Mouse (Mus musculus): Measurements from ENCODE around the gene Cdca4. TPM values are rescaled to one million over a fixed set of nuclear protein-coding genes. Genes with fewer than 3 reads are reported as not detected.
"Not testable (repeated sequence)": the region's sequence is repeated elsewhere in the genome, so short reads cannot be mapped to it uniquely, and the experiment has no call there.

Cdca4 gene
- polyA plus RNA-seq, 1 experiment from 2014 or later, result 56.6 TPM

GRCm38 (mm10) chr12:112853050-112853729, 24.0 kb upstream of the Cdca4 start:
- ATAC-seq (replicated peaks; ENCODE audit: low FRiP score, low read depth), result no peak
- H3K9me3 ChIP-seq (replicated peaks; ENCODE audit: low read length), result no peaks in the 10 kb centered on the region
- no peak for TF ChIP-seq CTCF (IDR thresholded peaks at IDR 0.05; ENCODE audit: low read depth)

DNA sequence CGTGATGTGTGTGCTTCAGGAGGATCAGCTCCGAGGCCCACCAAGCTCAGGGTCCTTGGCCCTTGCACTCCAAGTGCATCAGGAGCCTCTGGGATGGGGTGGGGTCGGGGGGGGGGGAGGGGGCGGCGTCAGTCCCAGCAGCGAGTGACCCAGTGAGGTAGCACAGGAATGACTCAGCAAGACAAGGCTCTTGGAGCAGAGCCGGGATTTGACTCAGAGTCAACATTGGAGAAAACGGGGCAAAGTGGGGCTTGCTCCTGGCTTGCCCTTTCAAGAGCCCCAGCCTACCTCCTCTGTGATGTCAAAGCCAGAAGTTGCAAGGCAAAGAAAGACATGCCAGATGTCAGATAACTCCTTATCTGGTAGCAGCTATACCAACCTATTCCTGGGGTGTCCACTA, 21.9 kb upstream of the Cdca4 start:
- H3K4me3 ChIP-seq (replicated peaks; ENCODE audit: low read depth, low read length), result no peak overlapping the region
- DNase-seq (ENCODE audit: low spot score) (no peak), ATAC-seq (replicated peaks; ENCODE audit: low FRiP score, low read depth) (no peak)
- H3K27me3 ChIP-seq (ENCODE audit: insufficient read depth, low read length), result no peaks in the 10 kb centered on the region
- no peaks in the 10 kb centered on the region for H3K36me3 ChIP-seq (ENCODE audit: insufficient read depth, low read length)
- no peaks in the 10 kb centered on the region for H3K9me3 ChIP-seq (replicated peaks; ENCODE audit: low read length)
- H3K4me2 ChIP-seq (ENCODE audit: low read length), result no peak overlapping the region
- no peaks in the 10 kb centered on the region for H3K4me1 ChIP-seq (replicated peaks; ENCODE audit: insufficient read depth, low read length)
- no peak for TF ChIP-seq CTCF (IDR thresholded peaks at IDR 0.05; ENCODE audit: low read depth)
- 33% methylated on average over 8 of the region's 8 CpGs for WGBS
- H3K27ac ChIP-seq, result no peak overlapping the region
- no peak overlapping the region for H3K9ac ChIP-seq (ENCODE audit: low read depth, low read length)

More at GRCm38 (mm10) chr12:112853050-112853729, 24.0 kb upstream of the Cdca4 start:
- Histone ChIP-seq H3K4me1 (replicated peaks; ENCODE audit: insufficient read depth, low read length) (no peaks in the 10 kb centered on the region), H3K4me2 (ENCODE audit: low read length) (no peak overlapping the region), H3K27ac (no peak overlapping the region), H3K27me3 (ENCODE audit: insufficient read depth, low read length) (no peaks in the 10 kb centered on the region), H3K9ac (ENCODE audit: low read depth, low read length) (no peak overlapping the region), H3K4me3 (replicated peaks; ENCODE audit: low read depth, low read length) (no peak overlapping the region), H3K36me3 (ENCODE audit: insufficient read depth, low read length) (no peaks in the 10 kb centered on the region)
- WGBS, result 55% methylated on average over 11 of the region's 11 CpGs
- no peak for DNase-seq (ENCODE audit: low spot score)

- 71% methylated on average over 9 of the region's 9 CpGs for WGBS
- Histone ChIP-seq H3K4me3 (replicated peaks; ENCODE audit: low read depth, low read length) (no peak overlapping the region), H3K9ac (ENCODE audit: low read depth, low read length) (no peak overlapping the region), H3K27me3 (ENCODE audit: insufficient read depth, low read length) (no peaks in the 10 kb centered on the region), H3K4me2 (ENCODE audit: low read length) (no peak overlapping the region), H3K27ac (no peak overlapping the region), H3K36me3 (ENCODE audit: insufficient read depth, low read length) (no peaks in the 10 kb centered on the region), H3K9me3 (replicated peaks; ENCODE audit: low read length) (no peaks in the 10 kb centered on the region), H3K4me1 (replicated peaks; ENCODE audit: insufficient read depth, low read length) (no peaks in the 10 kb centered on the region)
- ATAC-seq (replicated peaks; ENCODE audit: low FRiP score, low read depth) (no peak), DNase-seq (ENCODE audit: low spot score) (no peak)
- TF ChIP-seq CTCF (IDR thresholded peaks at IDR 0.05; ENCODE audit: low read depth), result no peak
Measured at GRCm38 (mm10) chr12:112850344-112850743, 21.1 kb upstream of the Cdca4 start.

- Histone ChIP-seq H3K9ac (ENCODE audit: low read depth, low read length) (no peak overlapping the region), H3K36me3 (ENCODE audit: insufficient read depth, low read length) (no peaks in the 10 kb centered on the region), H3K4me3 (replicated peaks; ENCODE audit: low read depth, low read length) (no peak overlapping the region), H3K27me3 (ENCODE audit: insufficient read depth, low read length) (no peaks in the 10 kb centered on the region), H3K4me2 (ENCODE audit: low read length) (no peak overlapping the region), H3K27ac (no peak overlapping the region), H3K9me3 (replicated peaks; ENCODE audit: low read length) (no peaks in the 10 kb centered on the region), H3K4me1 (replicated peaks; ENCODE audit: insufficient read depth, low read length) (no peaks in the 10 kb centered on the region)
- peak; percentile 47 for TF ChIP-seq CTCF (IDR thresholded peaks at IDR 0.05; ENCODE audit: low read depth)
- 73% methylated on average over 11 of the region's 11 CpGs for WGBS
- DNase-seq (ENCODE audit: low spot score), result peak; percentile 35
- peak; percentile 48; the same call in 1 of the 2 replicates for ATAC-seq (replicated peaks; ENCODE audit: low FRiP score, low read depth)
Measured at GRCm38 (mm10) chr12:112849235-112850022, 20.2 kb upstream of the Cdca4 start.

- Histone ChIP-seq H3K36me3 (ENCODE audit: insufficient read depth, low read length) (no peaks in the 10 kb centered on the region), H3K4me1 (replicated peaks; ENCODE audit: insufficient read depth, low read length) (no peaks in the 10 kb centered on the region), H3K27ac (no peak overlapping the region), H3K9me3 (replicated peaks; ENCODE audit: low read length) (no peaks in the 10 kb centered on the region), H3K4me2 (ENCODE audit: low read length) (no peak overlapping the region), H3K27me3 (ENCODE audit: insufficient read depth, low read length) (no peaks in the 10 kb centered on the region), H3K4me3 (replicated peaks; ENCODE audit: low read depth, low read length) (no peak overlapping the region), H3K9ac (ENCODE audit: low read depth, low read length) (no peak overlapping the region)
- DNase-seq (ENCODE audit: low spot score), result no peak
- 100% methylated on average over 2 of the region's 2 CpGs for WGBS
- no peak for ATAC-seq (replicated peaks; ENCODE audit: low FRiP score, low read depth)
- TF ChIP-seq CTCF (IDR thresholded peaks at IDR 0.05; ENCODE audit: low read depth), result no peak
Measured at GRCm38 (mm10) chr12:112847880-112848279, 18.7 kb upstream of the Cdca4 start.

DNA sequence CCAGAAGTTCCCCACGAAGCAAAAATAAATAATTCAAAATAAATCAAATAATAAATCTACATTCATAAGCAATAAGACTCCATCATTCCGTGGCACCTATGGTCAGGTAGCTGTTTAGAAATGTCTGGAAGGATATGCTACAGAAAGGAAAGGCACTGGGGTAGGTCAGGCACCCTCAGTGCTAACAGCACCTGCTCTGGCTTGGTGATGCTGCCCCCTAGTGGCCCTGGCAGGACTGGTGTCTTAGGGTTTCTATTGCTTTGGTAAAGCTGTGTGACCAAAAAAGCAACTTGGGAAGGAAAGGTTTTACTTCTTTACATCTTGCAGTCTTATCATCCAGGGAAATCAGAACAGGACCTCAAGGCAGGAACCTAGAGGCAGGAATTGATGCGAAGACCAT, 14.6 kb upstream of the Cdca4 start:
- peak; percentile 99 for TF ChIP-seq CTCF (IDR thresholded peaks at IDR 0.05; ENCODE audit: low read depth)
- Histone ChIP-seq H3K4me2 (ENCODE audit: low read length) (no peak overlapping the region), H3K9ac (ENCODE audit: low read depth, low read length) (no peak overlapping the region), H3K9me3 (replicated peaks; ENCODE audit: low read length) (no peaks in the 10 kb centered on the region), H3K27me3 (ENCODE audit: insufficient read depth, low read length) (no peaks in the 10 kb centered on the region), H3K36me3 (ENCODE audit: insufficient read depth, low read length) (no peaks in the 10 kb centered on the region), H3K4me3 (replicated peaks; ENCODE audit: low read depth, low read length) (no peak overlapping the region), H3K4me1 (replicated peaks; ENCODE audit: insufficient read depth, low read length) (no peaks in the 10 kb centered on the region), H3K27ac (no peak overlapping the region)
- ATAC-seq (replicated peaks; ENCODE audit: low FRiP score, low read depth) (peak; percentile 89), DNase-seq (ENCODE audit: low spot score) (peak; percentile 81)
- WGBS, result 14% methylated on average over 3 of the region's 3 CpGs

- H3K36me3 ChIP-seq (ENCODE audit: insufficient read depth, low read length); H3K27ac ChIP-seq; H3K4me2 ChIP-seq (ENCODE audit: low read length); DNase-seq (ENCODE audit: low spot score); H3K9ac ChIP-seq (ENCODE audit: low read depth, low read length); ATAC-seq (replicated peaks; ENCODE audit: low FRiP score, low read depth); H3K4me1 ChIP-seq (replicated peaks; ENCODE audit: insufficient read depth, low read length); H3K27me3 ChIP-seq (ENCODE audit: insufficient read depth, low read length); H3K9me3 ChIP-seq (replicated peaks; ENCODE audit: low read length); H3K4me3 ChIP-seq (replicated peaks; ENCODE audit: low read depth, low read length): not testable (repeated sequence)
- 52% methylated on average over 2 of the region's 2 CpGs for WGBS
Measured at GRCm38 (mm10) chr12:112842128-112842527, 12.9 kb upstream of the Cdca4 start.

- 65% methylated on average over 4 of the region's 4 CpGs for WGBS
Measured at GRCm38 (mm10) chr12:112841338-112841892, 12.2 kb upstream of the Cdca4 start.

More at GRCm38 (mm10) chr12:112841338-112841892, 12.2 kb upstream of the Cdca4 start:
- not testable (repeated sequence) for H3K36me3 ChIP-seq (ENCODE audit: insufficient read depth, low read length); ATAC-seq (replicated peaks; ENCODE audit: low FRiP score, low read depth); H3K4me2 ChIP-seq (ENCODE audit: low read length); DNase-seq (ENCODE audit: low spot score); H3K9ac ChIP-seq (ENCODE audit: low read depth, low read length); H3K27me3 ChIP-seq (ENCODE audit: insufficient read depth, low read length); H3K4me3 ChIP-seq (replicated peaks; ENCODE audit: low read depth, low read length); H3K4me1 ChIP-seq (replicated peaks; ENCODE audit: insufficient read depth, low read length); H3K9me3 ChIP-seq (replicated peaks; ENCODE audit: low read length); H3K27ac ChIP-seq
